Mouse (Mus musculus) lung, embryonic 15.5 days (tissue): ENCODE data around the gene Zcchc24. TPM values are rescaled to one million over a fixed set of nuclear protein-coding genes. Genes with fewer than 3 reads are reported as not detected.
A peak's percentile ranks its signal among the peaks of the same experiment; 100 is the strongest.

Experiments
- ATAC-seq: fragments of 200-750 bp; cut with Nextera tagmentation; 2 replicates; pipeline ENCODE4 v1.8.0; 2017; ENCODE audit warnings: moderate number of reproducible peaks, borderline replicate concordance; ENCODE audit not compliant: low FRiP score, low TSS enrichment; ENCODE audit errors: extremely low read depth
- H3K27ac ChIP-seq: fragments of 300-500 bp; sonication (generic); 2 replicates; pipeline ENCODE4 v1.5.1; 2015; ENCODE audit warnings: moderate library complexity, mild to moderate bottlenecking, inconsistent platforms
- H3K27me3 ChIP-seq: fragments of 300-500 bp; sonication (generic); 2 replicates; pipeline ENCODE4 v1.6.1; 2015; ENCODE audit warnings: inconsistent platforms
- H3K36me3 ChIP-seq: fragments of 300-500 bp; sonication (generic); 2 replicates; pipeline ENCODE4 v1.6.1; 2015; ENCODE audit warnings: inconsistent platforms
- H3K4me1 ChIP-seq: fragments of 300-500 bp; sonication (generic); 2 replicates; pipeline ENCODE4 v1.6.1; 2015; ENCODE audit warnings: inconsistent platforms
- H3K4me2 ChIP-seq: fragments of 300-500 bp; sonication (generic); 2 replicates; pipeline ENCODE4 v1.6.1; 2015; ENCODE audit warnings: inconsistent platforms, mild to moderate bottlenecking, moderate library complexity
- H3K4me3 ChIP-seq: fragments of 300-500 bp; sonication (generic); 2 replicates; pipeline ENCODE4 v1.5.1; 2015; ENCODE audit warnings: mild to moderate bottlenecking, inconsistent platforms
- H3K9ac ChIP-seq: fragments of 300-500 bp; sonication (generic); 2 replicates; pipeline ENCODE4 v1.6.1; 2015; ENCODE audit warnings: inconsistent platforms
- H3K9me3 ChIP-seq: fragments of 300-500 bp; sonication (generic); 2 replicates; pipeline ENCODE4 v1.6.1; 2016; ENCODE audit warnings: inconsistent platforms
- WGBS: fragments of 180-500 bp; shearing (Covaris S2); methylation state at CpG from one replicate; pipeline ENCODE4 v1.1.7; 2015; 5-methylcytosine and 5-hydroxymethylcytosine counted together
- polyA plus RNA-seq: library from polyadenylated mRNA; unstranded; fragments of >200 nt; fragmentation: Nextera tagmentation; extraction: Ambion mirVana; gene quantifications from 2 replicates; pipeline ENCODE4 v1.2.1, GENCODE M21; 2015

Gene Zcchc24
- polyA plus RNA-seq, 1 experiment from 2014 or later = 22.4 TPM

DNA sequence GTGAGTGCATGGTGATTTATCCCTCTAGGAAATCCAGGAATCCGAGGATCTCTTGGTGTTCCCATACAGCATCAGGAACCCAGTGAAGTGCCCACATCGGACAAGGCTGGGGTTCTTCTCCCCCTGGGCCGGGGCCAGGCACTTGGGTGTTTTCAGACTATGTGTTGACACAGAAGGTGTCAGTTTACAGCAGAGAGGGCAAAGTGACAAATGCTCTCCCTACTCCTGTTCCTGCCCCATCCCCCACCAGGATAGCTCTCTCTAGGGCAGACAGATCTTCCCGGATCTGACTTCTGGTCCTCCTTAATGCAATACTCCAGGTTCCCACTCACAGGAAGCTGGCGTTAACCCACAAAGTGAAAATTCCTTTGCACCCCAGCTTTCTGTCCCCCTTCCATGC lies 5.3 kb upstream of the Zcchc24 start:
- WGBS = 17% methylated on average over 5 of the region's 5 CpGs
- no peak overlapping the region for H3K4me2 ChIP-seq
- H3K36me3 ChIP-seq = no peaks in the 10 kb centered on the region
- ATAC-seq = no peak
- H3K27ac ChIP-seq = no peak overlapping the region
- no peak overlapping the region for H3K9ac ChIP-seq
- H3K27me3 ChIP-seq = no peaks in the 10 kb centered on the region
- H3K4me3 ChIP-seq = no peak overlapping the region
- peaks cover 42% of the 10 kb centered on the region for H3K4me1 ChIP-seq
- no peaks in the 10 kb centered on the region for H3K9me3 ChIP-seq

DNA sequence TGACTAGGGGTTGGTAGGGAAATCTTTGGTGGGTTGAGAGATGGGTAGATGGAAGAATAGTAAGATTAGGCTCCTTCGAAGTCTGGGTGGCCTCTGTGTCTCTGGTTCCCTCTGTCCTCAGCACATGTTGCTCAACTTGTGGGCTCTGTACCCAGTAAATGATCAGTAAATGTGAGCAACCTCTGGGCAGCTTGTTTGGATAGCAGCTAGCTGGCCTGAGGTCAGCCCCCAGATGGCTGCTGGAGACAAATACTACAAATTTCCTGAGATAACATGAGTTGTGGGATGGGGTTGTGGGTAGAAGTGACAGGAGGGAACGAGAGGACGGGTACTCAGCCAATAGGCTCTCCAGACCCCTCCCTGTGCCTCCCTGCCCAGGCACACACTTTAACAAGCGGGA lies 4.2 kb upstream of the Zcchc24 start:
- H3K27ac ChIP-seq = no peak overlapping the region
- no peak for ATAC-seq
- H3K27me3 ChIP-seq = no peaks in the 10 kb centered on the region
- H3K9ac ChIP-seq = no peak overlapping the region
- peaks cover 46% of the 10 kb centered on the region for H3K4me1 ChIP-seq
- H3K4me3 ChIP-seq = no peak overlapping the region
- no peaks in the 10 kb centered on the region for H3K9me3 ChIP-seq
- H3K36me3 ChIP-seq = no peaks in the 10 kb centered on the region
- 25% methylated on average over 4 of the region's 4 CpGs for WGBS
- H3K4me2 ChIP-seq = no peak overlapping the region

- ATAC-seq = no peak
- H3K4me2 ChIP-seq = peak overlapping the region; percentile 91; the same call in 1 of the 2 replicates
- no peaks in the 10 kb centered on the region for H3K36me3 ChIP-seq
- 29% methylated on average over 6 of the region's 8 CpGs for whole genome bisulfite sequencing
- no peaks in the 10 kb centered on the region for H3K27me3 ChIP-seq
- peaks cover 56% of the 10 kb centered on the region for H3K4me1 ChIP-seq
- no peaks in the 10 kb centered on the region for H3K9me3 ChIP-seq
- H3K4me3 ChIP-seq = no peak overlapping the region
- H3K27ac ChIP-seq = peak overlapping the region; percentile 46; the same call in 1 of the 2 replicates
- H3K9ac ChIP-seq = no peak overlapping the region
Measured at GRCm38 (mm10) chr14:25769626-25770306, 927 bp upstream of the Zcchc24 start.

- H3K9me3 ChIP-seq = no peaks in the 10 kb centered on the region
- ATAC-seq = peak; percentile 45
- peak overlapping the region; percentile 83 for H3K9ac ChIP-seq
- H3K36me3 ChIP-seq = no peaks in the 10 kb centered on the region
- H3K27ac ChIP-seq = peak overlapping the region; percentile 87
- H3K27me3 ChIP-seq = no peaks in the 10 kb centered on the region
- peak overlapping the region; percentile 91 for H3K4me2 ChIP-seq
- H3K4me3 ChIP-seq = peak overlapping the region; percentile 71
- H3K4me1 ChIP-seq = peaks cover 44% of the 10 kb centered on the region
- under 1% methylated on average over 45 of the region's 50 CpGs for WGBS
Measured at GRCm38 (mm10) chr14:25768261-25768893, 462 bp downstream of the Zcchc24 start.

DNA sequence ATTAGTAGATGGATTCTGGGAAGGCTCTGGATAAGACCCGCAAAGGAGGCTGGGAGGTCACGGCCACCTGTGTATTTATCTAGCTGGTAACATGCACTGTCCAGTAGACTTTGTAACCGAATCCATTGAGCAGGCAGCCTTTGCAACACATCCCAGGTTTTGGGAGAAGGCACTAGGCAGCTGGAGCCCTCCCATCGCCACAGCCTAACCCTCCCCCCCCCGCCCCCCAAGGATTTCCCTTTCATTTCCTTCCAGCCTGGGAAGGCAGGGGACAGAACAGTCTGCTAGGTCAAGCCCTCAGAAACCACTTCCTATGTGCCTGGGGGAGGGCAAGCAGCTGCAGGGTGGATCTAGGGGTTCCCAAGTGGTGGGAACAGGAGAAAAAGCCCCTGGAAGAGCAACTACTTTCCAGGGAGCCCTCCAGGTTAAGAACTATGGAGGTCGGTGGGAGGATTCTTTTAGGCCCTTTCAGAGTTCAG lies 1.1 kb downstream of the Zcchc24 start:
- Histone ChIP-seq H3K27ac (peak overlapping the region; percentile 87), H3K27me3 (no peaks in the 10 kb centered on the region), H3K4me1 (peaks cover 38% of the 10 kb centered on the region), H3K9me3 (no peaks in the 10 kb centered on the region), H3K4me2 (peak overlapping the region; percentile 91), H3K4me3 (peak overlapping the region; percentile 71), H3K9ac (peak overlapping the region; percentile 83), H3K36me3 (no peaks in the 10 kb centered on the region)
- ATAC-seq = no peak
- WGBS = 10% methylated on average over 6 of the region's 6 CpGs

GRCm38 (mm10) chr14:25766441-25766840 lies 2.4 kb downstream of the Zcchc24 start:
- 35% methylated on average over 4 of the region's 4 CpGs for WGBS
- no peak for ATAC-seq
- H3K27ac ChIP-seq = no peak overlapping the region

DNA sequence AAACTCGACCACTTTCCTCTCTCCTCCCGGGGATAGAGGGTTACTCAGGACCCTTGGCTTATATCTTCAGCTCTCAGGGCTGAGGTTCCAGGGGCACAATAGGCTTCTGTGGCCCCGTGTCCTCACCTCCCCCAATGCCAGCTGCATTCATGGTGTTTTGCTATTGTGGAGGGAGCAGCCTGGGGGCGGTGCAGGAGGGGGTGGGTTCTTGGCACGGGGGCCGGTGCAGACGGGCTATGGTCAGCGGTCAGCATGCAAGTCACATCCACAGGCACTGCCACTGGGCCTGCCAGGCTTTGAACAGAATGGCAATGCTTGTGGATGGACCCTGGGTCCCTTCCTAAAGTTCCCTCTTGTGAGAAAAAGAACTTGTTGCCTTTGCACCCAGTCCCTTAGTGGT lies 2.9 kb downstream of the Zcchc24 start:
- H3K4me3 ChIP-seq = peak overlapping the region; percentile 71
- H3K4me2 ChIP-seq = peak overlapping the region; percentile 91
- H3K9ac ChIP-seq = peak overlapping the region; percentile 20; the same call in 1 of the 2 replicates
- WGBS = 49% methylated on average over 8 of the region's 8 CpGs
- no peak overlapping the region for H3K27ac ChIP-seq
- H3K9me3 ChIP-seq = no peaks in the 10 kb centered on the region
- H3K27me3 ChIP-seq = no peaks in the 10 kb centered on the region
- no peaks in the 10 kb centered on the region for H3K36me3 ChIP-seq
- no peak for ATAC-seq
- H3K4me1 ChIP-seq = peaks cover 38% of the 10 kb centered on the region

More at GRCm38 (mm10) chr14:25766441-25766840, 2.4 kb downstream of the Zcchc24 start:
- peak overlapping the region; percentile 20; the same call in 1 of the 2 replicates for H3K9ac ChIP-seq
- no peaks in the 10 kb centered on the region for H3K36me3 ChIP-seq
- peak overlapping the region; percentile 71 for H3K4me3 ChIP-seq
- H3K9me3 ChIP-seq = no peaks in the 10 kb centered on the region
- H3K27me3 ChIP-seq = no peaks in the 10 kb centered on the region
- peaks cover 38% of the 10 kb centered on the region for H3K4me1 ChIP-seq
- H3K4me2 ChIP-seq = peak overlapping the region; percentile 91

DNA sequence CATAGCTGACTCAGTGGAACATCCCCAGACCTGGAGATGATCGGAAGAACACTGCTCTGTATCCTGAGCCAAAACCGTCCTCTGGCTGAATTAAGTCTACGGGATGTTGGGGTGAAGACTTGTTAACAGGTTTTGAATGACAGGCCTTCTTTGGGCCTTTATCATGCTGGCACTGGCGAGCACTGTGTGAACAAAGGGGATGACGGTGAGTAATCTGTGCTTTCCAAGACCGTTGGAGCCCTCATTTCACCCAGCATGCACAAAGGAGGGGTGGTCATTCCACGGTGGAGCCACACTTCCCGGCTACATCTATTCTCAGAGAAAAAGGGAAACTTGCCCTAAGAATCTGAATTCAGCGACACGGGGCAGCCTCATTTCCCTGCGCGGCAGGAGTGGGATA lies 3.7 kb downstream of the Zcchc24 start:
- Histone ChIP-seq H3K4me1 (peaks cover 43% of the 10 kb centered on the region), H3K36me3 (no peaks in the 10 kb centered on the region), H3K27me3 (no peaks in the 10 kb centered on the region), H3K9me3 (no peaks in the 10 kb centered on the region), H3K4me3 (no peak overlapping the region), H3K27ac (no peak overlapping the region), H3K9ac (no peak overlapping the region), H3K4me2 (no peak overlapping the region)
- 71% methylated on average over 12 of the region's 12 CpGs for WGBS
- ATAC-seq = no peak

DNA sequence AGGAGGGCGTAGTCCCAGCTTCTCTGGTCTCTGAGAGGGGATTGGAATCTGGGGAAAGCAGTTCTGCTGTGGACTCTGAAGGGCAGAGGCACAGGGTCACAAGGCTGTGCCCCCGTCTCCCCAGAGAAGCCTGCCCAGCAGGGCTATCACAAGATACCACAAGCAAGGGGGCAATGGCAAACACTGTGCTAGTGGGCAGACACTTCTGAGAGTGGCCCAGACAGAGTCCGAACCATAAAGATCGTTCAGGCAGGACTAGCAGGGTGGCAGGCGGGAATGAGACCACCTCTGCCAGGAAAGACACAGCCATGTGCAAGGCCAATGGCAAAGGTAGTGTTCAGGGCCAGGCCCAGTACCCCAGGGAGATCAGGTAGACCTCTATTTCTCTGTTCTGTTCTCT lies 7.7 kb downstream of the Zcchc24 start:
- Histone ChIP-seq H3K9me3 (no peaks in the 10 kb centered on the region), H3K27ac (no peak overlapping the region), H3K9ac (no peak overlapping the region), H3K27me3 (no peaks in the 10 kb centered on the region), H3K36me3 (no peaks in the 10 kb centered on the region), H3K4me1 (peaks cover 48% of the 10 kb centered on the region), H3K4me2 (no peak overlapping the region), H3K4me3 (no peak overlapping the region)
- ATAC-seq = no peak
- WGBS = 90% methylated on average over 5 of the region's 5 CpGs

DNA sequence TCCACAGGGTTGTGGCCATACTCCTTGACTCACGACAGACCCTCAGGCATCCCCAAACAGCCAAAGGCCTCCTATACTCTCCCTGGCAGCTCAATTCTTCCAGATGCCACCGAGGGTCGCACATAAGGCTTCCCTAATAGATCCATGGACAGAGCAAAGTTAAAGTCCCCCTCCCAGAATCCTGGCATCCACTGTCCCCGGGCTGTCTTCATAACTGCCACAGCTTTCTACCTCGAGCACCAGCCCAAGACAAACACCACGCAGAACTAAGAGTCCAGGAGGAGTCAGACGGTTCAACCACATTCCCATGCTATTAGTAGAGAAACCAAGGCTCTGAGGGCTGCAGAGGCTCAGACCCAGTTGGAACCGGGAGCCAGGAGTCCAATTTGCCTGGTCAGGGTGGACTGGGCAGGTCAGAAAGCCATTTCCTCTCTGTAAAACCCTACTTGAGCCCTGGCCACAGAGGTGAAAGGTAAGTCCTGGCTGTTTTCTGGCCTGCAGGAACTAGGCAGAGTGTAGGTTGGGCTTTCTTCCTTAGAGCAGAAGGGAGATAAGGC lies 8.8 kb downstream of the Zcchc24 start:
- Histone ChIP-seq H3K4me2 (0 out of 2 replicates have a peak overlapping the region, but pooled peaks have one; percentile 2), H3K36me3 (0 out of 2 replicates have a peak, but pooled peaks cover 3% of the 10 kb centered on the region), H3K4me1 (peaks cover 48% of the 10 kb centered on the region), H3K27me3 (no peaks in the 10 kb centered on the region), H3K27ac (peak overlapping the region; percentile 53; the same call in 1 of the 2 replicates), H3K9me3 (no peaks in the 10 kb centered on the region), H3K9ac (no peak overlapping the region), H3K4me3 (no peak overlapping the region)
- 50% methylated on average over 8 of the region's 8 CpGs for WGBS
- ATAC-seq = no peak

DNA sequence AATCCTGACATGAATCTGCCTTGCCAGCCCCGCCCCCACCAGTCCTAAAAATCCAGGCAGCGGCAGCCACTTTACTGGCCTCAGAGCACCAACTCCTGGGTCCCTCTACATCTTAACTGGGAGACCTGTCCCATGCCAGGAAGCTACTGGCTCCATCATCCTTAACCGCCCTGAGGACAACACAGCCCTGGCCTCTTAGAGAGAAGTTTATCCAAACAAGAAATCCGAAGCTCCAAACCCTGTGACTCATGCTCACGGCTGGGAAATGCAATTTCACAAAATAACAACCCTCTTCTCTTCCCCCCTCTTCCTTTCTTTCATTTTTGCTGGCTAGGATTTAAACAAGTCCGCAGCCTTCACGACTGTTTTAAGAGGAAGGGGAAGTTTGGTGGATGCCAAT lies 9.3 kb downstream of the Zcchc24 start:
- 0 out of 2 replicates have a peak overlapping the region, but pooled peaks have one; percentile 2 for H3K4me2 ChIP-seq
- ATAC-seq = no peak
- H3K4me1 ChIP-seq = peaks cover 53% of the 10 kb centered on the region
- peak overlapping the region; percentile 53; the same call in 1 of the 2 replicates for H3K27ac ChIP-seq
- 33% methylated on average over 7 of the region's 7 CpGs for WGBS
- no peak overlapping the region for H3K4me3 ChIP-seq
- no peak overlapping the region for H3K9ac ChIP-seq
- no peaks in the 10 kb centered on the region for H3K9me3 ChIP-seq
- no peaks in the 10 kb centered on the region for H3K27me3 ChIP-seq
- H3K36me3 ChIP-seq = 0 out of 2 replicates have a peak, but pooled peaks cover 3% of the 10 kb centered on the region

- Histone ChIP-seq H3K36me3 (0 out of 2 replicates have a peak, but pooled peaks cover 3% of the 10 kb centered on the region), H3K4me2 (no peak overlapping the region), H3K27me3 (no peaks in the 10 kb centered on the region), H3K9ac (no peak overlapping the region), H3K9me3 (no peaks in the 10 kb centered on the region), H3K4me1 (peaks cover 55% of the 10 kb centered on the region), H3K4me3 (no peak overlapping the region), H3K27ac (no peak overlapping the region)
- ATAC-seq = no peak
- 69% methylated on average over 4 of the region's 4 CpGs for WGBS
Measured at GRCm38 (mm10) chr14:25757917-25758316, 10.9 kb downstream of the Zcchc24 start.
